In the genomic region with DNA sequence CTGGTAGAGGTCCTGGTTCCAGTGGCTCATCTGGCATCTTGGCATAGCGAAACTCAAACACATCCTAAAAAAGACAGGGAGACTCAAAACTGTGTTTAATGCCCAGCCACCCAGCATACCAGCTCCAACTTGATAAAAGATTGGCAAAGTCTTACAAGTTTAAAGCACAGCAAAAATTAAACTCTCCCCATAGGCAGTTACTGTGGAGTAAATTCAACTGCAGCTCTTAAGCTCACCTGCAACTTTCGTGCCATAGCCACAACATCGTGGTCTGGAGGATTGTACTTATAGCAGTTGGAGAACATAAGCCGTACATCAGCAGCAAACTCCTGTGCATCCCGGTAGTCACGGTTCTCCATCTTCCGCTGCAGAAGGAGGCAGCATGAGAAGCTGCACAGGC, we compare ENCODE assay signal across 17 mouse cellular contexts. TPM values are rescaled to one million over a fixed set of nuclear protein-coding genes. Genes with fewer than 3 reads are reported as not detected.
"Had no signal": no experiment of that assay in that cellular context is flagged by ENCODE, and none has a peak within 500 bp of the region (broad histone marks: within the 10 kb centered on the region; RNA-seq: fewer than 3 reads in every experiment).

No protein-coding gene starts in this region.

- H3K27ac ChIP-seq: left cerebral cortex, adult 2 months; limb, embryonic 10.5 days; liver, embryonic 12.5 days; lung, embryonic 15.5 days; macrophage; neural tube, embryonic 15.5 days; stomach, postnatal 0 days had no signal

- ATAC-seq: liver, embryonic 12.5 days; midbrain, embryonic 16.5 days had no signal

- H3K27me3 ChIP-seq: liver, embryonic 12.5 days; lung, embryonic 15.5 days; megakaryocyte, embryonic 14.5 days; neural tube, embryonic 15.5 days had no signal

- H3K9me3 ChIP-seq: limb, embryonic 10.5 days; liver, embryonic 12.5 days; lung, embryonic 15.5 days; megakaryocyte, embryonic 14.5 days; neural tube, embryonic 15.5 days had no signal

- DNase-seq: kidney, adult 11 months; kidney, adult 9 months; kidney, postnatal 14 days; lung, postnatal 14 days; right cerebral cortex, adult 18-20 months; right cerebral cortex, postnatal 25 days; thymus, postnatal 4 days had no signal

- H3K4me2 ChIP-seq: liver, embryonic 12.5 days; lung, embryonic 15.5 days; neural tube, embryonic 15.5 days had no signal

- H3K9ac ChIP-seq: liver, embryonic 12.5 days; lung, embryonic 15.5 days; neural tube, embryonic 15.5 days had no signal

- H3K4me3 ChIP-seq: left cerebral cortex, adult 2 months; limb, embryonic 10.5 days; liver, embryonic 12.5 days; lung, embryonic 15.5 days; neural tube, embryonic 15.5 days had no signal

RNA-seq across cellular contexts. Expression of a gene that starts 29.0 kb away (rescaled TPM):
- polyA plus RNA-seq: neural tube, embryonic 11.5 days had no signal

RNA-seq across cellular contexts. Expression of a gene that starts 38.8 kb away (rescaled TPM):
- polyA plus RNA-seq: neural tube, embryonic 11.5 days had no signal
